Mouse (Mus musculus) lung, postnatal 0 days (tissue): ENCODE results near the gene Camta1. TPM values are rescaled to one million over a fixed set of nuclear protein-coding genes. Genes with fewer than 3 reads are reported as not detected.

Experiments
- ATAC-seq: fragments of 200-750 bp; cut with Nextera tagmentation; 2 replicates; pipeline ENCODE4 v1.8.0; 2017; ENCODE audit warnings: moderate library complexity
- DNase-seq: peaks from one replicate; pipeline ENCODE4 v3.0.0-alpha.2; 2016; ENCODE audit warnings: low spot score
- H3K27ac ChIP-seq: fragments of 300-500 bp; sonication (generic); 2 replicates; pipeline ENCODE4 v1.5.1; 2014; ENCODE audit warnings: antibody characterized with exemption, mild to moderate bottlenecking, low read length, mixed read lengths
- H3K27me3 ChIP-seq: fragments of 300-500 bp; sonication (generic); replicated peaks from 2 replicates; pipeline ENCODE4 v1.6.1; 2014; ENCODE audit warnings: low read length, mixed read lengths; ENCODE audit not compliant: insufficient read depth
- H3K36me3 ChIP-seq: fragments of 300-500 bp; sonication (generic); 2 replicates; pipeline ENCODE4 v1.6.1; 2014; ENCODE audit warnings: low read length, mixed read lengths; ENCODE audit not compliant: insufficient read depth
- H3K4me1 ChIP-seq: fragments of 300-500 bp; sonication (generic); 2 replicates; pipeline ENCODE4 v1.6.1; 2014; ENCODE audit warnings: antibody characterized with exemption, low read depth, low read length, mixed read lengths; ENCODE audit not compliant: insufficient read depth
- H3K4me2 ChIP-seq: fragments of 300-500 bp; sonication (generic); replicated peaks from 2 replicates; pipeline ENCODE4 v1.6.1; 2014; ENCODE audit warnings: low read depth, mild to moderate bottlenecking, low read length, moderate library complexity, mixed read lengths
- H3K4me3 ChIP-seq: fragments of 300-500 bp; sonication (generic); 2 replicates; pipeline ENCODE4 v1.5.1; 2014; ENCODE audit warnings: low read depth, low read length
- H3K9ac ChIP-seq: fragments of 300-500 bp; sonication (generic); replicated peaks from 2 replicates; pipeline ENCODE4 v1.6.1; 2014; ENCODE audit warnings: low read depth, mild to moderate bottlenecking
- H3K9me3 ChIP-seq: fragments of 300-500 bp; sonication (generic); 2 replicates; pipeline ENCODE4 v1.6.1; 2016; ENCODE audit warnings: low read length, mixed read lengths
- CTCF ChIP-seq: IDR thresholded peaks from 2 replicates; pipeline ENCODE4 v1.5.1; 2016; ENCODE audit warnings: antibody characterized with exemption, mild to moderate bottlenecking
- EP300 ChIP-seq: IDR thresholded peaks from 2 replicates; pipeline ENCODE4 v1.6.1; 2016; ENCODE audit warnings: antibody characterized with exemption, mild to moderate bottlenecking, control low read depth
- WGBS: fragments of 180-500 bp; shearing (Covaris S2); extraction: QIAGEN DNeasy Blood & Tissue Kit; methylation state at CpG from one replicate; pipeline ENCODE4 v1.1.7; 2014; 5-methylcytosine and 5-hydroxymethylcytosine counted together
- polyA plus RNA-seq: library from polyadenylated mRNA; unstranded; fragments of >200 nt; fragmentation: Nextera tagmentation; extraction: Ambion mirVana; gene quantifications from 2 replicates; pipeline ENCODE4 v1.2.1, GENCODE M21; 2015

Camta1 gene
- polyA plus RNA-seq, 1 experiment from 2014 or later = 86.4 TPM

DNA sequence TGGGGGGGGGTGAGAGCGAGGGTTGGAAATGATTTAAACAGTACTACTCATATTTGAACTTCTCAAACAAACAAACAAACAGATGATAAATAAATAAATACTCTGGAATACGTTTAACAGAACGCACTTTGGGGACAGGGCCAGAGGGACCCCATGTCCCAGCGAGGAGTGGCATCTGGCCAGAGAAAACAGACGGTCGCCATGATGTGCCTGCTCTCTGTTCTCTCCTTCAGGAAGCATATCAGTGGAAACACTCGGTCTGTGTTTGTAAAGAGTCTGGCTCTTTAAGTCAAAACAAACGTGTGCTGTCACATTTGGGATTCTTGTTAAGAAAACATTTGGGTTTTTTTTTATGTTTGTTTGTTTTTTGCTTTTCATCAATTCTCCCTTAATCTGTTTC is 439.3 kb downstream of the Camta1 start:
- no peaks in the 10 kb centered on the region for H3K9me3 ChIP-seq
- WGBS = 23% methylated on average over 8 of the region's 8 CpGs
- no peaks in the 10 kb centered on the region for H3K4me1 ChIP-seq
- H3K9ac ChIP-seq = no peak overlapping the region
- no peak overlapping the region for H3K4me2 ChIP-seq
- H3K27me3 ChIP-seq = no peaks in the 10 kb centered on the region
- no peaks in the 10 kb centered on the region for H3K36me3 ChIP-seq
- H3K27ac ChIP-seq = no peak overlapping the region
- TF ChIP-seq EP300 (no peak), CTCF (no peak)
- H3K4me3 ChIP-seq = no peak overlapping the region
- DNase-seq (no peak), ATAC-seq (no peak)

DNA sequence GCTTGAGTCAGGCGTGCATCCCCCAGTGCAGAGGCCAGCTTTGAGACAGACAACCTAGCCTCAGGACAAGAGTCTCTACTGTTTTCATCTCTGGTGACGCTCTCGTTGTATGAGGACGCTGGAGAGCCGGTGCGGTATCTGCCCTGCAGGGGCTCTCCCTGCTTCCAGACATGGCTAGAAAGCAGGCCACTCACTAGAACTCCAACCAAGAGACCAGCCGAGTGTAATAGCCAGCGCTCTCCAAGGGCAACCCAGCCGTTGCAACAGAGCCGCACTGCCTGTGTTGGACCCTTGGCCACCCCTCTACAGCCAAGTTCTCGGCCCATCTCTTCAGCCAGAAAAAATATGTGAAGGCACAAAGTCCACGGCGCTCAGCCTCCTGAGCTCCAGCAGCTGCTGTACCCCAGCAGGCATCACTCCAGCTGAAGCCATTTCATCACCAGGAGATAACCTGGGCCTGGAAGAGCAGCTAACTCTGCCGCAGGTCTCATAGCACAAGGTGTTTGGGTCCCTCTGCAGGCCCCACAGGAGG is 443.3 kb downstream of the Camta1 start:
- WGBS = 81% methylated on average over 14 of the region's 14 CpGs
- no peak for DNase-seq

DNA sequence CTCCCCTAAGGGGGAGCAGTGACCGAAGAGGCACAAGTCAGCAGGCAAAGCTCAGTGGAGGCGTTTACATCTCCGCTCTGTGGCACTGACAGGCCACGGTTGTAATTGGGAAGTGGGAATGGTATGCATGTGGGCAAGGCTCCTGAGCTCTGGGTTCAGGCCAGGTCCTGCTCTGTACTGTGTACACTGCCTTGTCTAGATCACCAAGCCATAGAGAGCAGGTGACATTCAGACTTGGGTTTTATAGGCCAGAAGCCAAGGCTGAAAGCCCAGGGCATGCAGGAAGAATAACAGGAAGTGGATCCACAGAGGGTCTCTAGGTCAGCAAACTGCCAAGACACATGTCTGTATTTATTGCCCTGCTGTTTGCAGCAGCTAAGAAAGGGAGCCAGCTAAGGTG is 445.9 kb downstream of the Camta1 start:
- WGBS = 62% methylated on average over 4 of the region's 4 CpGs

More for the DNA sequence above, 443.3 kb downstream of the Camta1 start:
- H3K9ac ChIP-seq = no peak overlapping the region
- ATAC-seq = no peak
- H3K27ac ChIP-seq = no peak overlapping the region
- no peaks in the 10 kb centered on the region for H3K27me3 ChIP-seq
- no peaks in the 10 kb centered on the region for H3K4me1 ChIP-seq
- H3K4me3 ChIP-seq = no peak overlapping the region
- TF ChIP-seq CTCF = no peak
- no peak for TF ChIP-seq EP300
- no peaks in the 10 kb centered on the region for H3K9me3 ChIP-seq
- no peaks in the 10 kb centered on the region for H3K36me3 ChIP-seq
- H3K4me2 ChIP-seq = no peak overlapping the region

DNA sequence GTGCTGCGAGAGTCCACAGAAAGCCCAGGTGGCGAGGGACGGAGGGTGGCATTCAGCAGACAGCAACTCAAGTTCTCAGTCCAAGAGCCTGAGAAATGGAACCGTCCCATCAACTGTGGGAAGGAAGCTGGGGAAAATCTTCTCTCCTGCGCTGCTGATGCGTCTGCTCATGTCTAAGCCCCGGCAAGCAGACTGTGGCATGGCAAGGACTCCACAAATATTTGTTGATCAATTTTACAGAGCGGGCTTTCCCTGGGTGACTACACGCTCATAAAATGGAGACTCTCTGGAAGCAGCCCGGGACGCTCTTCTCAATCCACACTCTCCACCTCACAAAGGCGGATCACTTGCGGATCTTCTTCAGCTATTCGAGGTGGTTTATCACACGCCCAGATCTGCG is 446.3 kb downstream of the Camta1 start:
- TF ChIP-seq EP300 (no peak), CTCF (no peak)
- H3K9me3 ChIP-seq = no peaks in the 10 kb centered on the region
- no peak overlapping the region for H3K9ac ChIP-seq
- WGBS = 79% methylated on average over 16 of the region's 16 CpGs
- H3K36me3 ChIP-seq = no peaks in the 10 kb centered on the region
- no peak overlapping the region for H3K4me3 ChIP-seq
- H3K4me1 ChIP-seq = no peaks in the 10 kb centered on the region
- ATAC-seq (no peak), DNase-seq (no peak)
- no peak overlapping the region for H3K4me2 ChIP-seq
- H3K27me3 ChIP-seq = no peaks in the 10 kb centered on the region
- H3K27ac ChIP-seq = no peak overlapping the region

More for the DNA sequence above, 445.9 kb downstream of the Camta1 start:
- TF ChIP-seq CTCF = no peak
- no peak for TF ChIP-seq EP300
- no peaks in the 10 kb centered on the region for H3K9me3 ChIP-seq
- no peak overlapping the region for H3K9ac ChIP-seq
- H3K4me3 ChIP-seq = no peak overlapping the region
- H3K4me2 ChIP-seq = no peak overlapping the region
- no peaks in the 10 kb centered on the region for H3K4me1 ChIP-seq
- H3K36me3 ChIP-seq = no peaks in the 10 kb centered on the region
- H3K27ac ChIP-seq = no peak overlapping the region
- no peaks in the 10 kb centered on the region for H3K27me3 ChIP-seq
- DNase-seq = no peak
- no peak for ATAC-seq

DNA sequence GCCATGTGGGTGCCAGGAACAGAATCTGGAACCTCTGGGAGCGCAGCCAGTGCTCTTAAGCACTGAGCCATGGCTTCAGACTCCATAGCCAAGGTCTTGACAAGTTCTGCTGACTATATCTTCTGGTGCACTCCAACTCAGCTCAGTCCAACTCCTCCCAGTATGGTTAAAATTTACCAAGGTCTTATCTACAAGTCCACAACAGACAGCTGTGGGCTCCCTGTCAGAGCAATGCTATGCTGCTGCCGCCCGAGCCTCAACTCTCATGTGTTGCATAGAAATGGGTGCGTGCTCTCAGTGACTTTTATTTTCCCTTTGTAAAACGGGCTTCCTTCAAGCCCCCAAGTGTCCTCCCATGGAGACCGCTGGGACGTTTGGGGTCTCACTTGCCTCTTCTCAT is 446.7 kb downstream of the Camta1 start:
- no peak for DNase-seq
- Histone ChIP-seq H3K4me3 (no peak overlapping the region), H3K4me1 (no peaks in the 10 kb centered on the region), H3K9ac (no peak overlapping the region), H3K27me3 (no peaks in the 10 kb centered on the region), H3K9me3 (no peaks in the 10 kb centered on the region), H3K27ac (no peak overlapping the region), H3K36me3 (no peaks in the 10 kb centered on the region), H3K4me2 (no peak overlapping the region)
- ATAC-seq = no peak
- WGBS = 77% methylated on average over 7 of the region's 7 CpGs
- TF ChIP-seq EP300 = no peak
- no peak for TF ChIP-seq CTCF

DNA sequence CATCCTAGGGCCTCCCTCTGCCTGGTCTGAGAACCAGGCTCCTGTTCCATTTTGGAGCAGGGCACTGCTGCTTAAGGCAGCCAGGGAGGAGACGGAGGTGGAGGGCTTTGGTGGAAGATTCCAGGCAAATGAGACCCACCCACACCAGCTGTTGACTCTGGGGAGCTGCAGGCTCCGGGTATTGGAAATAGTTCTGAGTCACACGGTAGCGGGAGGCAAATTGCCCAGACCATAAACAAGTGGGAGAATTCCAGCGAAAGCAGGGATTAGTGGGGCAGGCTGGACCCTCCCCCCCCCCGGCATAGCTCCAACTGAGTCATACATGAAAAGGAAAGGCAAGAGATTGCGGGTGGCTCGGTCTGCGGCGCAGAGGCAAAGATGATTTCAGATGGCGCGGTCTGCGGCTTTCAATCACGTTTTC is 450.0 kb downstream of the Camta1 start:
- TF ChIP-seq EP300 (no peak), CTCF (no peak)
- DNase-seq (peak; percentile 49), ATAC-seq (peak; percentile 63)
- no peak overlapping the region for H3K4me2 ChIP-seq
- H3K9ac ChIP-seq = no peak overlapping the region
- H3K4me3 ChIP-seq = no peak overlapping the region
- no peaks in the 10 kb centered on the region for H3K27me3 ChIP-seq
- H3K27ac ChIP-seq = no peak overlapping the region
- no peaks in the 10 kb centered on the region for H3K4me1 ChIP-seq
- no peaks in the 10 kb centered on the region for H3K9me3 ChIP-seq
- no peaks in the 10 kb centered on the region for H3K36me3 ChIP-seq
- 41% methylated on average over 14 of the region's 14 CpGs for WGBS

DNA sequence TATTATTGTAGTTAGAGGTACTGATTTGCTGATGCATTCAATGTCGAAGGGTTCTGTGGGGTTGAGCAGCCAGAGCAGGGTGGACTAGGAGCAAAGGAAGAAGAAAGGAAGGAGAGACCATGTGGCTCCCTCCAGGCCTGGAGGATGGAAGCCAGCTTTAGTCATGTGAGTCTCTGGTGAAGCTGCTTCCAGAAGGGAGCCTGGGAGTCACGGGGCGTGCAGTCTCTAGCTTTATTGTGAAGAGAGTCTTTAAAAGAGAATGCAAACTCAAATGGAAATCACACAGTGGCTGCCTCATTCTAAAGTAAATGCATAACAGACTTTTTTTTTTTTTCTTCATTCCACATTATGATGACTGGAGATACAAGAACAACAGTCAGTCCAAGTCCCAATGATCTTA is 450.7 kb downstream of the Camta1 start:
- Histone ChIP-seq H3K27ac (no peak overlapping the region), H3K9me3 (no peaks in the 10 kb centered on the region), H3K4me1 (no peaks in the 10 kb centered on the region), H3K4me2 (no peak overlapping the region), H3K36me3 (no peaks in the 10 kb centered on the region), H3K27me3 (no peaks in the 10 kb centered on the region), H3K4me3 (no peak overlapping the region), H3K9ac (no peak overlapping the region)
- TF ChIP-seq EP300 (no peak), CTCF (no peak)
- DNase-seq = no peak
- ATAC-seq = no peak
- 54% methylated on average over 3 of the region's 3 CpGs for WGBS
